Mouse (Mus musculus): ENCODE data around the gene Prkaca.
A peak's percentile ranks its signal among the peaks of the same experiment; 100 is the strongest.
"Not testable (repeated sequence)": the region's sequence is repeated elsewhere in the genome, so short reads cannot be mapped to it uniquely, and the experiment has no call there.

Prkaca gene

DNA sequence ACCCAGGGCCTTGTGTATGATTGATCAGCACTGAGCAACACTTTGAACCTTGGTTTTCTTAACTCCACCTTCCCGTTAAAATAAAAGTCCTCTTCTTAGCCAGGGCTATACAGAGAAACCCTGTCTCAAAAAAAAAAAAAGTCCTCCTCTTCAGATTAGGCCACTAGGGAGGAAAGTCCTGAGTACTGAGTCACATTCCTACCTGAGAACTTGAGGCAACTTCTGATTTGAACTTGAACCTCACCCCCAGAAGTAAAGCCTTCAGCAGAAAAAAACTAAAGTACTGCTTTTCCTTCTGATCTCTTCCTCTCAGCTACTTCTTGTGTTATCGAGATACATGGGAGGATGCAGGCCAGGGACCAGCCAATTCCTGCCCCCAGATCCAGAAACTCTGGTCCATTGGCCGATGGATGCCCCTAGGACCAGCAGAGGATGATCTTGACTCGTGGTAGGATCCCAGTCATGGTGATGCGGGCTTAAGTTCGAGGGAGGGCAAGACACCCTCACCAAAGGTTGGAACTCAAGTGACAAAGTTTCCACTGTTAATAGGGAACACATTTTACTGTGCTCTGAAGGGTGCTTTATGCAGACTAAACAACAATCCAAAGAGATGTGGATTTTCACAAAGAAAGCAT is 30.9 kb downstream of the Prkaca start:
- no peak for DNase-seq

DNA sequence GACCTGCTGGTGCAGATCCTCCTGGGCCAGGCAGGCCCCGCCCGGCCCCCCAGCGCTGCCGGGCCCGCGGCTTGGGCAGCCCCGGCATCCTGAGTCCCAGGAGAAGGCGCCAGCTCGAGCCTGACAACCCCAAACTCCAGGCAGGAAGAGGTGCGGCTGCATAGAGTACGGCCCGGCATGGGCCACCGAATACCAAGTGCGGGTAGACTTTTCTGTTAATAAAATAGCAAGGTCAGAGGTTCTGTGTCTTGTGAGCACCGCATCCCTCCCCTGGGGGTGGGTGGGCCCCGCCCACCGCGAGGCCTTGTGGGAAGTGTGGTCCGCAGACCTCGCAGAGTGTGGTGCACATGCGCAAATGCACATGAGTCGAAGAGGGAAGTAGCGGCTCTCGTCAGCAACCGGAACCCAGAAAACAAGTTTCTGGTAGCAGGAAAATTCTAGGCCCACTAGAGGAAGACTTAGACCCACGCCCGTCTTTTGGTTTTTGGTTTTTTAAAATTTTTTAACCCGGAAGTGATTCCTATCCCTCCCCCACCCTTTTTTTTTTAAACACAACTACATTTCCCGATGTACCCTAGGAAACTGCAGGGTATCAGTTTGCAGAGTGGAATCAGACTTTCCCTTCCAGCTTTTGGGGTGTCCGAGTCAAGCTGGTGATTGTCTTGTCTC is 31.9 kb downstream of the Prkaca start:
- peak; percentile 97 for DNase-seq

DNA sequence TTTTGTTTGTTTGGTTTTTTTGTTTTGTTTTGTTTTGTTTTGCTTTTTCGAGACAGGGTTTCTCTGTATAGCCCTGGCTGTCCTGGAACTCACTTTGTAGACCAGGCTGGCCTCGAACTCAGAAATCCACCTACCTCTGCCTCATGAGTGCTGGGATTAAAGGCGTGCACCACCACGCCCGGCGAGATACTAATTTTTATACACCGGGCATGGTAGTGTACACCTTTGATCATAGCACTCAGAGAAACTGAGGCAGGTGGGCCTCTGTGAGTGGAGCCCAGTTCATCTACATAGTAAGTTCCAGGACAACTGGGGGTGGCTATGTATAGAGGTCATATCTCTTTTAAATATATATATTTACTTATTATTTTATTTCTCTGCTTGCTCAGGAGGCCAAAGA is 32.7 kb downstream of the Prkaca start:
- DNase-seq = not testable (repeated sequence)

DNA sequence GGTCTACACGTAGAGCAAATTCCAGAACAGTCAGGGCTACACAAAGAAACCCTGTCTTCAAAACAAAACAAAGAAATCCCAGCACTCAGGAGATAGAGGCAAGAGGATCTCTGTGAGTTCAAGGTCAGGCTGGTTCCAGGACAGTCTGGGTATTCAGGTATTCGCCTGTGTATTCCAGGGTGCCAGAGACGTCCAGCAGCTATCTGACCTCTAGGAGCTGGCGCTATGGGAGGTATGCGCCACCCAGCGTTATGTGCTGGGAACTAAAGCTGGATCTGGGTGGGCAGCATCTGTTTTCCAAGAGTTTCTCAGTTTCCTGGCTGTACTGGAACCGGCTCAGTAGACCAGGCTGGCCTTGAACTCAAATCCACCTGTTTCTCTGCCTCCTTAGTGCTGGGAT is 35.6 kb downstream of the Prkaca start:
- DNase-seq = peak; percentile 57

DNA sequence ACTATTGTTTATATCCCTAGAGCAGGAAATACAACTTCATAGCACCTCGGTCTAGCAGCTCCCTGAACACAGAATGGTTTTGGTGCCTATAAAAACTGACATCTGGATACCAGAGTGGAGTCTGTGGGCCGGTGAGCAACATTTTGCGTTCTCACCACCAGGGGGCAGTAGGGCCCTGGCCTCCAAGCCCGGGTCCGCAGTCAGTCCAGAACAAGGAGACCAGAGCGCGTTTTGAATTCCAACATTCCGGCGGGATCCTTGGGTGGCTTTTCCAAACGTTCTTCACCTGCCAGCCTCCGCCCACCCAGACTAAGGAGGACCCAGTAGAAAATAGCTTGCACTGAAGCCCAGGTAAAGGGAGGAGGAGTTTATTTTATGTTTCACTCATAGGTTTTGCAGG is 37.1 kb downstream of the Prkaca start:
- DNase-seq = peak; percentile 91

DNA sequence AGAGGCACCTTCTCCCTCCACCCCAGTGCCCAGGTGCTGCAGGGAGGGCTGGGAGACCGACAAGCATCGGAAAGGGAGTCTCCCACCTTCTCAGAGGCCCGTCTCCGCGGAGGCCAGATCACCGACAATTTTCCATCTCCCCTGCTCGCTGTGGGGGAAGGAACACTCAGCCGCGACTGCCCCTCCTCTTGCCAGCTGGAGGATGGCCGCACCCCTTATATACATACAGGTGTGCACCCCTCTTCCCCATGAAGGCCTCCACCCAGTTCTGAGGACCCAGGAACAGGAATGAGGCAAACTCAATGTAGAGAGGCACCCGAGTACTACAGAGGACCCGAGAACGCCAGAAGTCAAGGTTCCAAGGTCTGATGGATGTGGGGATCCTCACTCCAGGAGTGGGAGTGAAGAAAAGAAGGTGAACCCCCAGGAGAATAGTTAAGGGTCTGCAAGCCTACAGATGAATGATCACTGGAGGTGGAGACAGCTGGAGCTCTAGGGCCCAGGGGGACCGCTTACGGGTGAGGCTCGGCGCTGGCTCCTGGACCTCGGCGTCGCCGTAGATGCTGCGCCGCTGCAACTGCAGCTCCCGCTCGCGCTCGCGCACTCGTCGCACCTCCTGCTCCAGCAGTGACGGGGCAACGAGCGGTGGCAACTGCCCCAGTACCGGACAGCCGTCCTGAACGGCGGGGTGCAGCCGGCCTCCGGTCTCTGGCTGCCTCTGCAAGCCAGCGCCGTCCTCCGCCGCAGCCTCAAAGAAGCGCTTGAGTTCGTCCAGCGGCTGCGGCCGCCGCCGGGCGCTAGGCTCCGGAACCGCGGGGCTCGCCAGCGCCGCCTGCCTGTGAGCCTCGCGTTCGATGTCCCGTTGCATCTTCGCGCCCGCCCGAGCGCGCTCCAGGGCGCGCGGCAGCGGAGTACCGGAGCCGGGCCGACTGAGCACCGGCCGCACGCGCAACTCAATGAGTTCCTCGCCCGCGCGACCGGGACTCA is 38.1 kb downstream of the Prkaca start:
- DNase-seq = peak; percentile 90

DNA sequence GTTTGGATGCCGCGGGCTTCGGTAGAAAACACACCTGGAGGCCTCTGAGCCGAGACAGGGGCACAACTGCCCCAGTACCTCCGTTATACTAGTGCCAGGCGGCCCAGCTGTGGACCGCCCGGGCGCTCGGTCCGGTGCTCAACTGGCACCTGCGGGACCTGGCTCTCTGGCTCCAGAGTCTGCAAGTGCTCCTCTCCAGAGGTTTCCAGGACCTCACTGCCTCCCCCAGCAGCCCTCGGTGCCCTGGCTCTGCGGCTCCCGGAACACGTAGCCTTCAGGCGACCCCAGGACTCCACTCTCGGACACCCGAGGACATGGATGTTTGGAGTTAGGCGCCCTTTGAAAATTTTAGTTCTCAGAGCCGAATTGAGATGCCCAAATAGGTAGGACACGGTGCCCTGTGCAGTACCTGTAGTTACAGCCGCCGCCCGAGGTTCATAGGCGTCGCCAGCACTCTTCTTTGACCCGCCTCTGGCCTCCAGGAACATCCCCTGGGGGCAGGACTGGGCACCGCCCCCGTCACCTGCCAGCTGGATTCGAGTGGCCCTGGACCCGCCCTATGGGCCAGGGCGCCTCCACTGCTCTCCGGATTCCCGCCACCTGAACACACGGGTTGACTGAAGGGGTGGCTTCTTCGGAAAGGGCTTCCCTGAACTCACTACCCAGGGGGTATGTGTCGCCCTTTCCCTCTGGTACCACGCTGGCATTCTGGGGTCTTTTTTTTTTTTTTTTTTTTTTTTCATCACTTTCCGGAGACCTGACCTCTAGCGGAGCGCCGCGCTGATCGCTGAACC is 39.1 kb downstream of the Prkaca start, which contains the start of gene 2210011C24Rik:
Gene 2210011C24Rik, minus strand, starts transcription at position 467 of the 794 bp plus-strand sequence.
- no peak for DNase-seq

DNA sequence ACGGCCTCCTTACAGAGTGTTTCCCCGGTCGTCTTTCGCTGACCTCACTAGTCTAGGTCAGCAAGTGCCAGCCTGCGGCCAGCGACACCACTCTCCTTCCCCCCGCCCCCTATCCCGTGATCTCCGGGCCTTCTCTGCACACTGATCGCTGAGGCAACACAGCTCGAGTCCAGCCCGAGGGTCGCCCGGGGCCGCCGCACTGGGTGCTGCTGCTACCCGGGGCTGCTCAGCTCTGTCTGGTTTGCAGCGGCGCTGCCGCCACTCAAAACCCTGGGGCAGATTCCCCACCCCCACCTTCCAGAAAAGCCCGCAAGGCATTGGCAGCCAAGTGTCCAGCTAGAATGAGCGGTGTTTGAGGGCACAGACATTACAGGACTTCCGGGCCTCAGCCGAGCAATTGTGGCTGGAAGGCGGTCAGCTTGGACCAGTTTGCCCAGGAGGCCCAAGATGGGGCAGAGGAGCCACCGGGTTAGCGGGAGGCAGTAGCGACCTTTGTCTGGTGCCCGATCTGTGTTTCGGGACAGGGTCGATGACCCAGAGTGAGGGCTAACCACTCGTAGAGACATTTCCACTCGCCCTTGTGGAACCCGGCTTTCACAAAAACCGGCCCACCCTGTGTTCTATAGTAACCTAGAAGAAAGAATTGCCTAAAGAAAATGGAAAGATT is 39.8 kb downstream of the Prkaca start:
- peak; percentile 55 for DNase-seq

DNA sequence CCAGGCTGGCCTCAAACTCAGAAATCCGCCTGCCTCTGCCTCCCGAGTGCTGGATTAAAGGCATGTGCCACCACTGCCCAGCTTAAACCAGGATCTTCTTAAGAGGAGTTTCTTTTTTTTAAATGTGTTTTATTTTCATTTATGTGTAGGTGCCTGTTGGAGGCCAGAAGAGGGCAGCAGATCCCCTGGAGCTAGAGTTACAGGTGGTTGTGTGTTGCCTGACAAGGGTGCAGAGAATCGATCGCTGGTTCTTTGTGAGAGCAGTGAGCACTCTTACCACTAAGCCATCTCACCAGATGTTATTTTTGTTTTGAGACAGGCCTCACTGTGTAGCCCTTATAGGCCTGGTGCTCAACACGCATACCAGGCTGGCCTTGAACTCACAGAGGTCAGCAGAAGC is 43.0 kb downstream of the Prkaca start:
- no peak for DNase-seq

DNA sequence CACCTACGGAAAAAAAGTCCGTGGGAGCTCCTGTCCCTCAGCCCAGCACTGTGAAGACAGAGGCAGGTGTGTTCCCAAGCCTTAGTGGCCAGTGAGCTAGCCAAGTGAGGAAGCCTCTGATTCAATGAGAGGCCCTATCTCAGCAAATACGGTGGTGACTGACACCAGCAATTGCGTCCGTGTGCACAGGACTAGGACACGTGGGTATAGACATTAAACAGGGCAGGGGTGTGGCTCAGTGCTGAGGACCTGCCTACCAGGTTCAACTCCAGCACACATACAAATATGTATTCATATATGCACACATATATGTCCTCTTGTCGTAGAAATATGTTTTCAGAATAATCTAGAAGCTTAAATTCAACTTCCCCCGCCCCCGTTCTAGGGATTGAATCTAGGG is 46.9 kb downstream of the Prkaca start:
- no peak for DNase-seq

DNA sequence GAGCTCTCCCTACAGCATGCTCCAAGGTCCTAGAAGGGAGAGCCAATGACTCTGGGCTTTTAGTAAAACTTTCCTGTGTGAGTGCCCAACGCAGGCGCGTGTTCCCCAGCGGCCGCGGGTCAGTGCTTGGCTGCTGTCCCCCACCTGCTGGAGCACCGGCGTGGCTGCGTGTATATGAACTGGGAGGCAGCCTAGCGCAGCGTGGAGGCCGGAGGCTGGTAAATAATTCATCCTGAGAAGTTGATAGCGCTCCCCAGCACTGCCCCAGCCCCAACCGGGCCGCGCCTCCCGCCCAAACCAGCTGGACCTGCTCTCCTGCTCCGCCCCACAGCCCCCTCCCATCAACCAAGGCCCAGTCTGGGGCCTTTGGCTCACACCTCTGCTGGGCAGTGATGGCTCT is 48.3 kb downstream of the Prkaca start, which contains the start of gene Palm3:
Gene Palm3, plus strand, starts transcription at position 376 of the 400 bp plus-strand sequence.
- DNase-seq = no peak

DNA sequence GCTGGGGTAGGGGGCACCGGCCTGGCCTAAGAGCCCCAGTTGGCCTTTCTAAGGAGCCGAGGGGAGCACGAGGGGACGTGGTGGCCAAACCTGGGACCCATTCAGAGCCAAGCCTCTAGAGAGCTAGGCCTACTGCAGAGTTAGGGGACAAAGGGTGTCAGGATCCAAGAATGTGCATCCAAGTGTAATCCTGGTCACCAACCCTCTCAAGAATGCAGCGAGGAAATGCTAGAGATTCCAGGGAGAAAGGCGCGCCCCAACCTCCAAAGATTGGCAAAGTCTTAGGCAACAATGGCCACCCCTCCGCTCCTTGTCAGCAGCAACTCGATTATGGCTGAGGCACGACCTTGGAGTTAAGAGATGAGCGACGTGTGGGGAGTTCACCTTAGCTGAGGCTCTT is 48.8 kb downstream of the Prkaca start:
- no peak for DNase-seq

DNA sequence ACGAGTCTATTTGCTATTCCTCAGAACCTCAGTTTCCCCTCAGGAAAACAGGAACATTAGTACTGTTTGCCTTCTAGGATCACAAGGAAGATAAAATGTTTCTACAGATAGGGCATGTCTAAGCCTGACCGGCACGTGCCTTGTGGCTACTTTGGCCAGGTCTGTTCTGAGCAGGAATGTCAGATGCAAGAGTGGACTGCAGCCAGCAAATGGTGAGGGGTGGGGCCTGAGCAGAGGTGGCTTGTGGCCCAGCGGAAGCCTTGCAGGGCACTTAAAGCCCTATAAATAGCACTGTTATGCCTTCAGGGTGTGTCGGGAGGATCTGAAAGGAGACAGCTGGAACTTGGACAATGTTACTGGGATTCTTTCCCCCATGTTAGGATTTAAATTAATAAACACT is 50.3 kb downstream of the Prkaca start:
- DNase-seq = no peak

DNA sequence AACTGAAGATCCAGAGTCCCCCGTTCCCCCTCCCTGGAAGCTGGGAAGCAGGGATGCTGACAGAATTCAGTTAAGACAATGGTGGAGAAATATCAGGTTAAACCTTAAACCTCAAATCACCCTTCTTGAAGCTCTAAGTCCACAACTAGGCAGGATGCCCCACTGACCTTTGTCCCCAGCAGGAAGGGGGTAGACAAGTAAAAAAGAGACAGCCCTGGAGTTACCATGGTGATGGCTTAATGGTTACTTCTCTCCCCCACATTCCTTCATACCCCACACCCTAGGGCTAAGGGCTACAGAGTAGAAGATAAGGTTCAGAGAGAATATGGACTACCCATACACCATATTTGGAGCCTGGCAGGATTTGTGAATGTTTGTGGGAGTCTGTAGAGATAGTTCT is 50.8 kb downstream of the Prkaca start:
- no peak for DNase-seq

DNA sequence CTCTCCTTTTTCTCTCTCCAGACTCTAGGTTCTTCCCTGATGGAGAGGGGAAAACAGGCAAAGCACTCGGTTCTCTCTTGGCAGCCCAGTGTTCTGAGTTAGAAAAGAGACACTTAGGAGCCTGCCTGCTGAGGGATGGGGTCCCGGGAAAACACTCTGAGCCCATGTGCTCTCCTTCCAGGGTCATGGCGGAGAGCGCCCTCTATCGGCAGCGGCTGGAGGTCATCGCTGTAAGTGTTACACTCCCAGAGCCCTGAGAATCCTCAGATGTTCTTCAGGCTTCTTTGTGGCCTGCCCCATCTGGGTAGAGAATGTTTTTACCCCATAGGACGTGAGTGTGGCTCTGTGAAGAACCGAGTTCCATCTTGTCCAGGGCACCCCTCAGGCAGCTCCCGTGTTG is 51.4 kb downstream of the Prkaca start:
- DNase-seq = peak; percentile 76

DNA sequence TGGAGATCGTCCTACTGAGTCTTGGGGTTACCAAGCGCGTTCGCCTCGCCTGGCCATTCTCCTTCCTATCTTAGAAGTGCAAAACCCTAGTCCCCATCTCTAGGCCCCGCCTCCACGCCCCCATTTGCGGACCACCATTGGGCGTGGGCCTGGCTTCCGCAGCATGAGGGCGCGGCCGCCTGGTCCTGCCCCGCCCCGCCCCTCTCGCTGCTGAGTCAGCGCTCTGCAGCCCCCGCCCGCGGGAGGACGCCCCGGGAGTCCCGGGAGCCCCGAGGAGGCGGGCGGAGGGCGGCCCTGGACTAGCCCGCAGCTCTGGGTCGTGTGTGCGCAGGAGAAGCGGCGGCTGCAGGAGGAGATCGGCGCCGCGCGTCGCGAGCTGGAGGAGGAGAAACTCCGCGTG is 53.1 kb downstream of the Prkaca start:
- peak; percentile 89 for DNase-seq

DNA sequence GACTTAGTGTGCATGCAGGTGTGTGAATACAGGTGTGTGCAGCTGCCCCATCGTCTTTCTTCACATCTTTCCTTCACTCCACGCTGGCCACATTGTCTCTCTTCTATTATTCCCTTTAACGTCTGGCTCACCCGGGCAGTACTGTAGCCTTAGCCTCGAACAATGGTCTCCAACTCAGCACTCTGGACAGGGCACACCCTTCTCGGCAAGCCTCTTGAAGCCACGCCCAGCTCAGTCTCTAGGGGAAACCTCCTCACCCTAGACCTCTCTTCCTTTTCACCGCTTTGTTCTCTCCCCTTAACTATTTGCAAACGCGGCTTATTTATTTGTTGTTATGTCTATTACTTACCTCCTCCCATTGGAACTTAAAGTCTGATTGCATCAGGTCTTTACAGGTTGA is 54.7 kb downstream of the Prkaca start:
- no peak for DNase-seq

DNA sequence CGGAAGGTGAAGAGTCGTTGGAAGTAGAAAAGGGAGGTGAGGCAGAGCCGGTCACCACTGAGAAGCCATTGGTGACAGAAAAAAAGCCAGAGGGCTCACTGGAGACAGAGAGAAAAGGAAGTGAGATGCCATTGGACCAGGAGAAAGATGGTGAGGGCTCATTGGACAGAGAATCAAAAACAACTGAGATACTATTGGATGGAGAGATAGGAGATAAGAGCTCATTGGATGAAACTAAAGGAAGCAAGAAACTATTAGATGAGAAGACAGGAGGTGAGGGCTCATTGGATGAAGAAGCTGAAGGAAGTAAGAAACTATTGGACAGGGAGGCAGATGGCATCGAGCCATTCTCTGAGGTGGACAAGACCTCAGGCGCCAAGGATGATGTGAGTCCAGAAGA is 56.5 kb downstream of the Prkaca start:
- DNase-seq = no peak

DNA sequence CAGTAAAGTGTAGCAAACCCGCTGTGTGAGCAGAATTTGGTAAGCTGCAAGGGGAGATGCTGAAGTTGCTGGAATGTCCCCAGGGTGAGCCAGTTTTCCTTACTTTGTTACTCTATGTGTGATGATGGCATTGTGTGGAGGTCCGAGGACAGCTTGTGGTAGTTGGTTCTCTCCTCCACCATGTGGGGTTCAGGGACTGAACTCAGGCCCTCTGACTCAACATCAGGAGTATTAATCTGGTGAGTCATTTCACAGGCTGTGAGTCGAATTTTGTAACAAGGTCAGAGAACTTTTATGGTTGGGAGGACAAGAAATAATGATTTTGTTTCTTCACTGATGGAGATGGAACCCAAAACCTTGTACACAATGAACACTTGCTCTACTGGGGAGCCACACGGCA is 60.0 kb downstream of the Prkaca start:
- no peak for DNase-seq

DNA sequence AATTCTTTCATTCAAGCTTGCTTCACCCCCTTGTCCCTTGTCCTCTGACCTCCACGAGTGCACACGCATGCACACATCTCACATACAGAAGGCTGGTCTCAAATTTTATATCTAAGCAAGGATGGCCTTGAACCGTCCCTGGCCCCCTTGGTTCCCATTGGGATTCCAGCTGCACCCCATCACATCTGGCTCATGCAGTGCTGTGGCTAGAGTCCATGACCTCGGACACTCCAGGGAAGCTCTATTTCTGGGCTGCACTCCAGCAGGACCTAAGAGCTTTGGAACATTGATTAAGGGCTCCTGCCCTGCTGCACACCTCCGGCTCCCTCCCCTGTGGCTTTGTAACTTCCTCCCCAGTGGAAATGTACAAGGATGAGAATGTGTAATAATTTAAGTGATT is 65.2 kb downstream of the Prkaca start:
- no peak for DNase-seq

DNA sequence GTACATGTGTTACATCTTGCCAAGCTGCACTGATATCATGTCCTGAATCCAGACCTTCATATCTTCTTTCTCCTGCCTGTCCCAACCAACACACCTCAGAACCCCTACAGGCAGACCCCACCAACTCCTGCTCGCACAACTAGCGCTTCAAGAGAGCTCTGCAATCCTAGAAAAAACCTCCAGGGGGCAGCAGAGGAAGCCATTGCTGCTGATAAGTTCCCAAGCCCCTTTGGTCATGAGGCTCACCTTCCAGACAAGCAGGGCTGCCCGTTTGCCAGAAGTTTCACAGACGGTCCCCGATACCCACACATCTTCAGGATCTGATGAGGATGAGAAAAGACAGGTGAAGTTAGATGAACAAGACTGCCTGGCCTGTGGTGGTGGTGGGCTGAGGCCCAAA is 66.3 kb downstream of the Prkaca start:
- DNase-seq = peak; percentile 85
